Mouse (Mus musculus) cerebellum, adult 18-20 months (tissue): ENCODE measurements around the gene Gm3676.
"Not testable (repeated sequence)": the region's sequence is repeated elsewhere in the genome, so short reads cannot be mapped to it uniquely, and the experiment has no call there.

Source experiments
- DNase-seq, 2 experiments: peaks; one replicate each; pipeline ENCODE4 v3.0.0; 2021

Gm3676 gene

DNA sequence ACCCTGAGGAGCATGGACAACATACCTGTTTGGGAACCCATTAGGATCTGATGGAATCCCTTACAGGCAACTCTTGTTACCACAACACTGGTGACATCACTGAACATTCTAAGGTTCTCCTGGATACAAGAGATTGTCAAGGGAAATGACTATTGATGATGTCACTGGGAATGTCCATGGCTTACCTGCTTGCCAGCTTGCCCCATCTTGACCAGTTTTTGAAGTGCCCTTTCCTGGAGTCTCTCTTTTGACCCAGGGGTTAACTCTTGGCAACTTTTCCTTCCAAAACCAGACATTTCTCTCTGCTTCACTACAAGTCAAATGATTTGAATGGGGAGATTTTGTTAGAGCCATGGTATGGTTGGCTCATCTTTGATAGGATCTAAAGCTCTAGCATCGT lies at the start of gene Gm3676:
Gm3676 (minus strand) TSS at position 101 of the 400 bp plus-strand sequence.
- DNase-seq: not testable (repeated sequence)

DNA sequence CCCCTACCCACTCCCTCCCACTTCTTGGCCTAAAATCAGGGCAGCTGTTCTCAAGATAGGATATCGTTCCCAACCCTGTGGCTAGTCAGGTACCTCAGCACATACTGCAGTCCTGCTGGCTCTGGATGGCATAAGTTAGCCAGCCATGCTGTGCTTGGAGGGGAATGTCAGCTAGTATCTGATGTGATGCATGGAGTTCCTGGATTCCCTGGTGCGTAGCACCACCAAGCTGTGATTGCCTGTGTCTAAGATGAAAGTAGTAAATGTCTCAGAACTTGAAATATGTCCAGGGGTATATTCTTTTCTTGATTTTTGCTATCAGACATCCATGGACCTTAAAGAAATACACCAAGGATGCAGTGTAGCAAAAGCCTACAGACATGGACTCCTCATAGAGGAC lies 1.9 kb upstream of the Gm3676 start:
- DNase-seq: not testable (repeated sequence)

DNA sequence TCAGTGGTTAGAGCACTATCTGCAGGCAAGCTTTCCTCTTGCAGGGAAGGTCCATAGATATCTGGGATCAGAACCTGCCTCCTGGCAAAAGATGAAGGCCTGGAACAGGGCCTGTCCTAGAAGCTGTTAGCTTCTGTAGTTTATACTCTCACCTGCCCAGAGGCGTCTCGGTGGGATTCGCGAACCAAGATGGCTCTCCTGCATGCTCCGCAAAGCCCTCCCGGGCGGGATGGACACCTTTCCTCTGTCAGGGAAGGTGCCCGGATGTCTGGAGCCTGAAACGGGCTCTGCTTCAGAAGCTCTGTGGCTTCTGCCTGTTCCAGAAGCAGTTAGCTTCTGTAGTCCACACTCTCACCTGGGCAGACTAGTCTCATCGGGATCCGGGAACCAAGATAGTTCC lies 16.1 kb downstream of the Gm3676 start:
- DNase-seq: not testable (repeated sequence)

DNA sequence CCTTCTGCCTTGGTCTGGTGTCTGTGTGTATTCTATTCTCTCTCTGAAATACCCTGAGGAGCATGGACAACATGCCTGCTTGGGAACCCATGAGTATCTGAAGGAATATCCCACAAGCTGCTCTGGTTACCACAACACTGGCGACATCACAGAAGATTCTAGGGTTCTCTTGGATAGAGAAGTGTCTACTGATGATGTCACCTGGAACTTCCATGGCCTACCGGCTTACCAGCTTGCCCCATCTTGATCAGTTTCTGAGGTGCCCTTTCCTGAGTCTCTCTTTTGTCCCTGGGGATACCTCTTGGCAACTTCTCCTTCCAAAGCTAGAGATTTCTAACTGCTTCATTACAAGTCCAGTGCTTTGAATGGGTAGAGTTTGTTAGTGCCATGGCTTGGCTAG lies 21.8 kb downstream of the Gm3676 start, which contains the start of gene Gm3072:
Gm3072 (minus strand) TSS at position 101 of the 400 bp plus-strand sequence.
- DNase-seq: not testable (repeated sequence)

DNA sequence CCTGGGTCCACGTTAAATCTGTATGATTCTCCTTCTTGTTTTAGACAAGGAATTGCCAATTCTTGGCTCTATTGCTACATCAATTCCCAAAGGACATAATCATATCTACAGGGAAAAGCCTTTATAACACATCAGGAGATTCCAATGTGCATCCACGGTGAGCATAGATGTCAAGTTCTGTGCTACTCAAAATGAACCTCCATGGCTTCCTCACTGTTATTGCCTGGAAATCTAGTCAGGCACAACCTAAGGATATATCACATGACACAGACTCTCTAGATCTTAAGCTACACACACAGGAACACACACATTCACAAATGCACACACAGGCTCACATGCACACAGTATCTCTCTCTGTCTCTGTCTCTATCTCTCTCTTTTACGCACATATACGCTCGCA lies 23.8 kb downstream of the Gm3676 start:
- not testable (repeated sequence) for DNase-seq

DNA sequence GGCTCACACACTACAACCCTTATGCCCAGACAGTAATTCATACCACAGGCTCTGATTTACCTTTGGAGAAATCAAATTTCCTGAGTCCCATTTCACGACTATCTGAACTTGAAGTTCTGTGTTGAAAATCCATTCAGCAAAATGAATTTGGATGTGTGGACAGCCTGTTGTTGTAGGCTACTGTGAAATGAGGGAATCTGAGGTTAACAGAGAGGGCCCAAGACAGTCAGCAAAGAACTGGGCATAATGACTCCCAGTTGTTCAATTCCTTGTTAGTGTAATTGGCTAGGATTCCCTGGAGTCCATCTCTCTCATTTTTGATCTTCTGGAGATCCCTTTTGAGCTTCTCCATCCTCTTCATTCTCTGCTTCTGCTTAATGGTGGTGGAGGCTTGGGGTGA lies 35.6 kb downstream of the Gm3676 start:
- DNase-seq: not testable (repeated sequence)

DNA sequence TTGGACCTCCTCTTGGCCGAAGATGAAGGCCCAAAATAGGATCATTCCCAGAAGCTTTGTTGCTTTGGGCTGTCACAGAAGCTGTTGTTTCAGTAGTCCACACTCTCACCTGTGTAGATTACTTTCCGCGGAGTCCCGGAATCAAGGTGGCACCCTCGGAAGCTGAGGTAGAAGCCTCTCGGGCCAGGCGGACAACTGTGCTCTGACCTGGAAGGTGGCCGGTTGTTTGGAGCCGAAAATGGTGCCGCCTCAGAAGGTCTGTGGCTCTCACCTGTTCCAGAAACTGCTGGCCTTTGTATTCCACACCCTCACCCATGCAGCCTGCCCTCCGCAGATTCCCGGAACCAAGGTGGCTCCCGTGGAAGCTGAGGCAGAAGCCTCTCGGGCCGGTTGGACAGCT lies 45.4 kb downstream of the Gm3676 start:
- not testable (repeated sequence) for DNase-seq
